Mouse (Mus musculus) bone marrow, adult 2 months (tissue): ENCODE data around the gene Csrnp2. TPM values are rescaled to one million over a fixed set of nuclear protein-coding genes. Genes with fewer than 3 reads are reported as not detected.
"Not testable (repeated sequence)": the region's sequence is repeated elsewhere in the genome, so short reads cannot be mapped to it uniquely, and the experiment has no call there.

ENCODE experiments used
- H3K27ac ChIP-seq: fragments of 200-500 bp; 2 replicates; pipeline ENCODE4 v1.5.1; 2012; ENCODE audit warnings: low read depth, mild to moderate bottlenecking, control low read depth, inconsistent platforms, low read length; ENCODE audit not compliant: control insufficient read depth, poor library complexity, insufficient read depth
- H3K4me1 ChIP-seq: fragments of 200-500 bp; 2 replicates; pipeline ENCODE4 v1.6.1; 2011; ENCODE audit warnings: low read length; ENCODE audit not compliant: control insufficient read depth, insufficient read depth
- H3K4me3 ChIP-seq: fragments of 200-500 bp; replicated peaks from 2 replicates; pipeline ENCODE3; 2011; ENCODE audit warnings: mild to moderate bottlenecking, low read depth, low read length, control low read depth; ENCODE audit not compliant: control insufficient read depth
- CTCF ChIP-seq: fragments of 200-500 bp; IDR thresholded peaks from 2 replicates; pipeline ENCODE4 v1.5.1; 2011; ENCODE audit warnings: low read length, control low read depth; ENCODE audit not compliant: control insufficient read depth, insufficient read depth
- POLR2A ChIP-seq: fragments of 200-500 bp; IDR thresholded peaks from 2 replicates; pipeline ENCODE4 v1.6.1; 2011; ENCODE audit warnings: low read depth, mild to moderate bottlenecking, control low read depth, low read length, borderline replicate concordance; ENCODE audit not compliant: control insufficient read depth
- WGBS: fragments of 180-500 bp; shearing (Covaris S2); methylation state at CpG from one replicate; pipeline ENCODE4 v1.1.7; 2018; 5-methylcytosine and 5-hydroxymethylcytosine counted together
- polyA plus RNA-seq: library from polyadenylated mRNA; stranded (reverse); fragments of >200 nt; gene quantifications from 2 replicates; pipeline ENCODE4 v1.2.4, GENCODE M21; 2011; ENCODE audit warnings: low replicate concordance; ENCODE audit not compliant: missing spikeins, insufficient read depth, insufficient read length

Gene Csrnp2
- polyA plus RNA-seq, 1 experiment, result 3.0 TPM

GRCm38 (mm10) chr15:100489263-100489662 is 6.0 kb downstream of the Csrnp2 start:
- WGBS, result 88% methylated on average over 15 of the region's 15 CpGs
- no peak overlapping the region for H3K27ac ChIP-seq
- H3K4me3 ChIP-seq, result no peak overlapping the region
- H3K4me1 ChIP-seq, result peaks cover under 1% of the 10 kb centered on the region; the same call in 1 of the 2 replicates
- TF ChIP-seq CTCF (no peak), POLR2A (no peak)

- H3K4me3 ChIP-seq, H3K27ac ChIP-seq, H3K4me1 ChIP-seq: not testable (repeated sequence)
- 63% methylated on average over 1 of the region's 1 CpGs for WGBS
These were observed 7.0 kb downstream of the Csrnp2 start for GRCm38 (mm10) chr15:100488297-100488696.

- no peak overlapping the region for H3K4me3 ChIP-seq
These were observed 8.2 kb downstream of the Csrnp2 start for GRCm38 (mm10) chr15:100487050-100487449.

GRCm38 (mm10) chr15:100486450-100486849 is 8.8 kb downstream of the Csrnp2 start:
- no peak overlapping the region for H3K4me3 ChIP-seq
- TF ChIP-seq POLR2A (no peak), CTCF (no peak)
- 87% methylated on average over 7 of the region's 7 CpGs for WGBS

More at GRCm38 (mm10) chr15:100487050-100487449, 8.2 kb downstream of the Csrnp2 start:
- TF ChIP-seq POLR2A (no peak), CTCF (no peak)
- 52% methylated on average over 2 of the region's 2 CpGs for WGBS
- Histone ChIP-seq H3K4me1 (no peaks in the 10 kb centered on the region; the same call in 1 of the 2 replicates), H3K27ac (no peak overlapping the region)

GRCm38 (mm10) chr15:100485576-100485975 is 9.7 kb downstream of the Csrnp2 start:
- H3K4me3 ChIP-seq, result no peak overlapping the region
- TF ChIP-seq POLR2A (no peak), CTCF (no peak)
- WGBS, result 53% methylated on average over 3 of the region's 3 CpGs
- H3K4me1 ChIP-seq, result no peaks in the 10 kb centered on the region; the same call in 1 of the 2 replicates
- H3K27ac ChIP-seq, result no peak overlapping the region

More at GRCm38 (mm10) chr15:100486450-100486849, 8.8 kb downstream of the Csrnp2 start:
- H3K4me1 ChIP-seq, result no peaks in the 10 kb centered on the region; the same call in 1 of the 2 replicates
- H3K27ac ChIP-seq, result no peak overlapping the region

GRCm38 (mm10) chr15:100478925-100479324 is 16.4 kb downstream of the Csrnp2 start:
- WGBS, result 85% methylated on average over 4 of the region's 4 CpGs
- H3K4me1 ChIP-seq, result no peaks in the 10 kb centered on the region
- TF ChIP-seq POLR2A, result no peak
- TF ChIP-seq CTCF, result no peak

GRCm38 (mm10) chr15:100478351-100478750 is 16.9 kb downstream of the Csrnp2 start:
- 84% methylated on average over 10 of the region's 10 CpGs for WGBS
- Histone ChIP-seq H3K27ac (no peak overlapping the region), H3K4me1 (no peaks in the 10 kb centered on the region), H3K4me3 (no peak overlapping the region)
- TF ChIP-seq CTCF (no peak), POLR2A (no peak)

More at GRCm38 (mm10) chr15:100478925-100479324, 16.4 kb downstream of the Csrnp2 start:
- Histone ChIP-seq H3K27ac (no peak overlapping the region), H3K4me3 (no peak overlapping the region)

- H3K4me3 ChIP-seq, result no peak overlapping the region
- H3K4me1 ChIP-seq, result peaks cover 2% of the 10 kb centered on the region
- H3K27ac ChIP-seq, result no peak overlapping the region
- TF ChIP-seq CTCF (no peak), POLR2A (no peak)
- 88% methylated on average over 7 of the region's 7 CpGs for WGBS
These were observed 21.3 kb downstream of the Csrnp2 start for GRCm38 (mm10) chr15:100473926-100474503.

GRCm38 (mm10) chr15:100470037-100470436 is 25.3 kb downstream of the Csrnp2 start:
- Histone ChIP-seq H3K4me1 (peaks cover 2% of the 10 kb centered on the region), H3K4me3 (no peak overlapping the region), H3K27ac (no peak overlapping the region)
- WGBS, result 72% methylated on average over 10 of the region's 10 CpGs
- TF ChIP-seq CTCF, result no peak
- no peak for TF ChIP-seq POLR2A
